Mouse (Mus musculus) retina, postnatal 7 days (tissue): ENCODE results near the gene 4930524N10Rik.

Experiments used
- DNase-seq: peaks from one replicate; pipeline ENCODE4 v3.0.0-alpha.2; 2012; ENCODE audit warnings: low read depth, low spot score

The 4930524N10Rik gene

DNA sequence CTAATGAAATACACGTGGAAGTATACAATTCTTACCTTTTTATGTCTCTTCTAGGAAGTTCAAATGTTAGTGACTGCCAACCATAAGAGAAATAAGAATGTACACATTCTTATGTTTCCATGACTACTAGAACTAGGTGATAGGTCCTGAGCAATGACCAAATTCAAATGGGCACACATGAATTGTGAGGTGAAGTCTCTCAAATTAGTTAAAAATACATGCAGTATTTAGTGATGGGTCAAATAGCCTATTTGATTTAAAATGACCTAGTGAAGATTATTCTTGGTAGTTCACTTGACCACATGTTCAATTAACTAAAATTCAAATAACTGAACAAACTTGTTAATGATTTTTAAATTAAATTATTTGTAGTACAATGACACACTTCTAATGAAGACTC lies at the start of gene 4930524N10Rik:
Gene 4930524N10Rik (minus strand): TSS at position 101 of the 400 bp plus-strand sequence.
- no peak for DNase-seq

DNA sequence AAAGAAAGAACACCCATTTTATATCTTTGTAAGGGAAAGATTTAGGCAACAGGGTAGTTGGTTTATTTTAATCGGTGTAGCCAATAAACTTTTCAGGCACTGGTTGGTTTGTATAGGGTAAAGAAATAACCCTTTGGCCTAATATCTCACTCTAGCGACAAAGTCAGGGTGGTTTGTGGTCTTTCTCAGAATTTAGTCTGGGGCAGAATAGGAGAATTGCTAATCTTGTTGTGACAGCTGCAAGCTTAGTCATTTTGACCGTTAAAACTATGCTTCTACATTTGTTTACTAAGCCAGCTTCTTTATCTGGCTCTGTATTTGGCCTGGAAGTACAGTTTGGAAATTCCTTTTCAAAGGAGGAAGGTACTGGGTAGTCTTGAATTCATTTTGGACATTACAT lies 6.8 kb upstream of the 4930524N10Rik start:
- DNase-seq, result no peak

DNA sequence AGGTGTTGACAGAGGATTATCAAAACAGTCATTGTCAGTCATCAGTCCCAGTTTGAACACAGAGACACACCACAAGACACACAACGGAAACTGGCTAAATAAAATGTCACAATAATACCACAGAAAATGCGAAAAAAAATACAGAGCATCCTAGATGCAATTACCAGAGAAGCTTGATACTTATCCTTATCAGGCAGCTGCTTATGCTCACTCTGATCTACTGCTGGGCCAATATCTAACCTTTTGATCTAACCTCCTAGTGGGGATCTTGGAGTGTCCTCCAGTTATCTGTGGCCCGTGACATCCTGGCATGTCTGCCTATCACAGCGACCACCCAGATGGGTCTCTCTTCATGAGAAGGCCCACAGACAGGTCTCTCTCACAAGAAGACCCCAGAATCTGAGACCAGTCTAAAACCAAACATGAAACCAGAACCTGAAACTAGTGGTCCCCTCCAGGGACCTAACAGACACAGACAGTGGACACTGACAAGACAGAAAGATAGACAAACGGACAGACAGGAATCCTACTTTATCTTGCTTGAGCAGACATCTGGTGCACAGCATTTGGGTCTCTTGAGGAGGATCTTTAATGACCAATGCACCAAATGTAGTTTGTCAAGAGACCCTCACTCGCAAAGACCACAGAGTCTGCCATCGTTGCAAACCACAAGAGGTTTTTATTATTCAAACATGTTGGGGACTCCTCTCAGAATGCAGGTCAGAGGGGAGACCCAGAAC lies 6.3 kb upstream of the 4930524N10Rik start:
- DNase-seq, result no peak

DNA sequence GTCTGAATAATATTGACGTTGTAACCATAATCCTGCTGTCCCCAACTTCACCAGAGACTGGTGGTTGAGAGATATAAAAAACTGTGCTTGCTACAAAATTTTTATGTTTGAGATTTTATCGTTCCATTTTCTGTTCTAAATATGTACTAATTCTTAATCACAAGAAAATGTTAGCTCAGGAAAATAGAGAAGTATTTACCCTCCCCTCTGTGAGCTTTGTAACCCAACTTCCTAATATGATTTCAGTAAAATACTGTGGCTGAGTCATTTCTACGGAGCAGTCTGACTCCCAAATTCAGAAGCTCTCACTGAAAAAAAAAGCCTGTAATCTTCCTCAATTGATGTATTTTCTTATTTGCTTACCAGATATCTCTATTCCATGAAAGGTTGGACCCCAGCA lies 4.7 kb upstream of the 4930524N10Rik start:
- DNase-seq, result no peak
